Mouse (Mus musculus) liver, adult 10 weeks (tissue): ENCODE measurements around the gene Olfr981. TPM values are rescaled to one million over a fixed set of nuclear protein-coding genes. Genes with fewer than 3 reads are reported as not detected.

ENCODE experiments used
- polyA plus RNA-seq: library from polyadenylated mRNA; stranded (reverse); fragments of 350-450 nt; fragmentation: Illumina TruSeq; extraction: RNeasy Lipid Tissue Mini Kit (QIAGEN cat#74804); gene quantifications from one replicate; pipeline ENCODE4 v1.2.3, GENCODE M21; 2014; ENCODE audit warnings: low read depth, low replicate concordance

Gene Olfr981
- polyA plus RNA-seq, result not detected

GRCm38 (mm10) chr9:40021164-40021563, at the start of gene Olfr981:
Gene Olfr981, plus strand, starts transcription at chr9:40021464.

DNA sequence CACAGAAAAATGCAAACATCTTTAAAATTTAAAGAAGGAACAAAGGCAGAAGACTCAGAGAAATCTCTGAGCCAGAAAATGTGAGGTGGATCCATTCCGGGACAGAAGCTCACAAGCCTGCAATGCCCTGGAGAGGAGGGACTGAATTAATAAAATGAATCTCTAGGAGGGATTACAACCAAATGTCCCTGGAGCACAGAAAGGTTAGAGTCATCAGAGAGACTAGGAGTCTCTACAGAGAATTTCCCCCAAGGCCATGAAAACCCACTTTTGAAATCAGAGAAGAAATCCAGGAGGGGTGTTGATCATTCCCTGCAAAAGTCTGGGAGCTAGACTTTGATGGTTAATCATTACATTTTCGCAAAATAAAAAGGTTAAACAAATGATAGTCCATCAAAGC, 29.5 kb upstream of the Olfr981 start, which contains the start of gene Olfr978:
Gene Olfr978, plus strand, starts transcription at position 301 of the 400 bp plus-strand sequence.

DNA sequence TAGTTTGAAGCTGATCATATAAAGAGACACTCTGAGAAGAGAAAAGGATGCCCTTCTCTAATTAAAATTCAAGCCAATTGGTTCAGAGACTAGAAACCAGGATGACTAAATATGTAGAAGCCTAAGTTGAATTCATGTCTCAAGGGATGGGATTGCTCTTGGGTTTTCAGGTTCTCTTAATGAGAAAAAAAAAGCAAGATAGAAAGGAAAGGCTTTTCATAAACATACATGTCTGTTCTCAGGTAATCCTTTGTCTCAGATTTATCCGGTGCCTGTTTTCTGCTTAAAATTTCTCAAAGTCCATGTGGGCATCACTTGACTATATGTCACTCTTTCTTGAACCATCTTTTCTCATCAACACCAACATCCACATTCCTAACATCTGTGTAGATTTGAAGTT, 17.9 kb upstream of the Olfr981 start, which contains the start of gene Olfr979:
Gene Olfr979, minus strand, starts transcription at position 101 of the 400 bp plus-strand sequence.

DNA sequence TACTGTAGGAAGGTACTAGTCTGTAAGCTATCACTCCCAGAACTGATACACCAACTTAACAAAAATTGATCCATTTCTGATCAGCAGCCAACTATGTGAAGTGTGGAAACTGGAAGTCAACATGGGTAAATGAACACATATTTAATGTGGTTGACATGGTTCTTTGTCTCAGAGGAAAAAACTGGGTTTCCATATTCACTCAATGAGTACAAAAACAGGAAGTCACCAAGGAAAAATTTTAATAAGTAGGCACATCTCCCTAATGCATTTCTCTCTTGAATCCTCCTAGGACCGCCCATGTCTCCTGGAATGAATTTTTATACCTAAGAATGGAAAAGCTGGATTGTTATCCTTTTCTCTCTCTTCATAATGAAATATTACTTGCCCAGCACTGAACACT, 11.8 kb upstream of the Olfr981 start, which contains the start of gene Olfr980:
Gene Olfr980, minus strand, starts transcription at position 101 of the 400 bp plus-strand sequence.

GRCm38 (mm10) chr9:40073529-40073928, 52.3 kb downstream of the Olfr981 start, which contains the start of gene Olfr982:
Gene Olfr982, plus strand, starts transcription at chr9:40073829.

Other genes starting within 250 kb of the Olfr981 start
- not detected for gene Olfr968, start 238.2 kb upstream of the Olfr981 start, polyA plus RNA-seq
- not detected for gene Olfr969, start 230.5 kb upstream of the Olfr981 start, polyA plus RNA-seq
- not detected for gene Olfr970, start 212.6 kb upstream of the Olfr981 start, polyA plus RNA-seq
- gene Olfr971, start 184.6 kb upstream of the Olfr981 start, polyA plus RNA-seq, result not detected
- gene Olfr972, start 155.0 kb upstream of the Olfr981 start, polyA plus RNA-seq, result not detected
- gene Olfr229, start 114.1 kb upstream of the Olfr981 start, polyA plus RNA-seq, result not detected
- not detected for gene Olfr974, start 84.0 kb upstream of the Olfr981 start, polyA plus RNA-seq
- gene Olfr975, start 69.4 kb upstream of the Olfr981 start, polyA plus RNA-seq, result not detected
- gene Olfr976, start 60.3 kb upstream of the Olfr981 start, polyA plus RNA-seq, result not detected
- not detected for gene Olfr978, start 29.4 kb upstream of the Olfr981 start, polyA plus RNA-seq
- not detected for gene Olfr979, start 18.0 kb upstream of the Olfr981 start, polyA plus RNA-seq
- not detected for gene Olfr980, start 11.9 kb upstream of the Olfr981 start, polyA plus RNA-seq
- gene Olfr982, start 52.4 kb downstream of the Olfr981 start, polyA plus RNA-seq, result not detected
- not detected for gene Olfr983, start 72.1 kb downstream of the Olfr981 start, polyA plus RNA-seq
- gene Olfr984, start 92.7 kb downstream of the Olfr981 start, polyA plus RNA-seq, result not detected
- not detected for gene Olfr985, start 108.7 kb downstream of the Olfr981 start, polyA plus RNA-seq
- gene Tmem225, start 126.7 kb downstream of the Olfr981 start, polyA plus RNA-seq, result not detected
- not detected for gene Olfr986, start 159.5 kb downstream of the Olfr981 start, polyA plus RNA-seq
- 0.74 TPM for gene Zfp202, start 170.9 kb downstream of the Olfr981 start, polyA plus RNA-seq
- gene Scn3b, start 247.8 kb downstream of the Olfr981 start, polyA plus RNA-seq, result not detected